Comparison of ENCODE assay signal across 7 mouse cellular contexts in the genomic region with DNA sequence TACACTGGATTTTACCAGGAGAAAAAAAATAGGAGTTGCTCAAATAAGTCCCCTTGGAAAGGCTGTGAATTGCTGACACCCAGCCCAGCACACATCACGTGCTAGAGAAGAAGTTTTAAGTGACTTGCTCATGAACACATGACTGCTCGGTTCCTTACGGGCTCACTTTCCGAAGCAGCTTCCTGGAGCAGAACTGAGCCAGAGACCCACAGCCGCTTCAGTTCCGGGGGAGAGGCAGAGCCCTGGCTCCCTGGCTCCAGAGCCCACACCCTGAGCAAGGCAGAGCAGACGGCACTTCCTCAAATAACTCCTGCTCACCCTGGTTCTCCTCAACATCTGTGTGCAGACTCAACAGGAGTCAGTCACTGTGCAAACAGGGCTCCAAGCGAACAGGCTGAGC.
DNase-seq lines count a peak whose midpoint lies in the region; ATAC-seq lines count a peak whose summit lies in the region.

No protein-coding gene starts in this region.

- H3K9ac ChIP-seq in heart, embryonic 15.5 days: no peak overlapping the region
- no peak overlapping the region for H3K9ac ChIP-seq in limb, embryonic 15.5 days
- no peak overlapping the region for H3K9ac ChIP-seq in hindbrain, embryonic 13.5 days

- ATAC-seq in heart, embryonic 15.5 days (replicated peaks; ENCODE audit: insufficient number of reproducible peaks, insufficient read depth, low FRiP score, low read depth): 0 out of 2 replicates have a peak, but pooled peaks have one; percentile 27
- ATAC-seq in limb, embryonic 15.5 days (ENCODE audit: insufficient number of reproducible peaks, low FRiP score, low TSS enrichment, low read depth): 0 out of 2 replicates have a peak, but pooled peaks have one; percentile 40
- no peak for ATAC-seq in hindbrain, embryonic 13.5 days (ENCODE audit: low FRiP score)
- no peak for ATAC-seq in cerebellum, adult (ENCODE audit: insufficient number of reproducible peaks, low FRiP score, low TSS enrichment)

- no peaks in the 10 kb centered on the region for H3K36me3 ChIP-seq in heart, embryonic 15.5 days
- H3K36me3 ChIP-seq in limb, embryonic 15.5 days: no peaks in the 10 kb centered on the region
- no peaks in the 10 kb centered on the region for H3K36me3 ChIP-seq in hindbrain, embryonic 13.5 days

- no peaks in the 10 kb centered on the region for H3K4me1 ChIP-seq in heart, embryonic 15.5 days (replicated peaks)
- no peaks in the 10 kb centered on the region; the same call in 1 of the 2 replicates for H3K4me1 ChIP-seq in limb, embryonic 15.5 days
- no peaks in the 10 kb centered on the region for H3K4me1 ChIP-seq in hindbrain, embryonic 13.5 days (replicated peaks)

- no peak overlapping the region for H3K4me2 ChIP-seq in heart, embryonic 15.5 days
- H3K4me2 ChIP-seq in limb, embryonic 15.5 days: peak overlapping the region; percentile 17; the same call in 1 of the 2 replicates
- no peak overlapping the region for H3K4me2 ChIP-seq in hindbrain, embryonic 13.5 days

- DNase-seq in thymus, adult 18-20 months: peak; percentile 15 to 17
- DNase-seq in thymus, postnatal 25 days: no peak
- peak; percentile 70 for DNase-seq in skeletal muscle tissue, adult 2 months (ENCODE audit: low read depth, low spot score)

- no peak overlapping the region for H3K27ac ChIP-seq in heart, embryonic 15.5 days
- H3K27ac ChIP-seq in limb, embryonic 15.5 days: peak overlapping the region; percentile 71
- no peak overlapping the region for H3K27ac ChIP-seq in hindbrain, embryonic 13.5 days

- no peak overlapping the region for H3K4me3 ChIP-seq in heart, embryonic 15.5 days
- no peak overlapping the region for H3K4me3 ChIP-seq in limb, embryonic 15.5 days
- H3K4me3 ChIP-seq in hindbrain, embryonic 13.5 days: no peak overlapping the region

- WGBS in heart, embryonic 15.5 days: 51% methylated on average over 8 of the region's 8 CpGs
- WGBS in limb, embryonic 15.5 days: 40% methylated on average over 8 of the region's 8 CpGs
- 88% methylated on average over 8 of the region's 8 CpGs for WGBS in hindbrain, embryonic 13.5 days

- H3K27me3 ChIP-seq in heart, embryonic 15.5 days: no peaks in the 10 kb centered on the region
- H3K27me3 ChIP-seq in limb, embryonic 15.5 days: no peaks in the 10 kb centered on the region
- no peaks in the 10 kb centered on the region for H3K27me3 ChIP-seq in hindbrain, embryonic 13.5 days

- H3K9me3 ChIP-seq in heart, embryonic 15.5 days (replicated peaks): no peaks in the 10 kb centered on the region
- H3K9me3 ChIP-seq in limb, embryonic 15.5 days: no peaks in the 10 kb centered on the region
- H3K9me3 ChIP-seq in hindbrain, embryonic 13.5 days: no peaks in the 10 kb centered on the region

Comparison
In these comparisons a context has a peak if more than half of its experiments do, and no peak if none do; other contexts are left out.
1. ATAC-seq: peak in heart, embryonic 15.5 days (single experiment) and limb, embryonic 15.5 days (single experiment); none in hindbrain, embryonic 13.5 days (single experiment) and cerebellum, adult (single experiment).